Mouse (Mus musculus): ENCODE measurements around the gene Foxo6.

- TF ChIP-seq CTCF (IDR thresholded peaks at IDR 0.05) (peak; percentile 99), EP300 (IDR thresholded peaks at IDR 0.05) (no peak)
Observed at GRCm38 (mm10) chr4:120225135-120225780, 61.9 kb downstream of the Foxo6 start.
